Mouse (Mus musculus) cerebellum, adult 8-10 months (tissue): ENCODE results near the gene Fam189a1.

Experiments
- DNase-seq: peaks from one replicate; pipeline ENCODE4 v3.0.0; 2022

The Fam189a1 gene

GRCm38 (mm10) chr7:65104207-65105096 is 51.9 kb downstream of the Fam189a1 start:
- no peak for DNase-seq

GRCm38 (mm10) chr7:65101661-65102060 is 54.7 kb downstream of the Fam189a1 start:
- no peak for DNase-seq

- DNase-seq = no peak
These were observed 58.7 kb downstream of the Fam189a1 start for GRCm38 (mm10) chr7:65097708-65098107.

DNA sequence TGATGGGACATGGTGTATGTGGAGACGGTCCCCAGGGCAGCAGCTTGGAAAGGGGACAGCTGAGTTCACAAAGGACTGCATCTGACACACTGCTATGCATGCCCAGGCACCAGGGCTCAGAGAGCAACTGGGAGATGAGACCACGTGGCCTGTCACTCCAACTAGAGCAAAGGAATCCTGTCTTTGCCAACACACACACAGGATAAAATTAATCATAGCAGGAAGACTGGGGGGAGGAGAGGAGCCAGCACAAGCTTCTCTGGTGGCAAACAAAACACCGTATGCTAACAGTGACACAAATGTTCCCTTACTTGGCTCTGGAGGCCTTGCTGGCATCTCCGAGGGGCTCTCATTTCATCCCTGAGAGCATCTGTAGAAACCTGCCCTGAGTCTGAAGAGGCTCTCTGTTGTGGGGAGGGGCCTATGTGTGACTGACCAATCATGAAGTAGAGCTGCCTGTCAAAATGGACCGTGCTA is 60.7 kb downstream of the Fam189a1 start:
- peak; percentile 8 for DNase-seq

GRCm38 (mm10) chr7:65093314-65093713 is 63.1 kb downstream of the Fam189a1 start:
- DNase-seq = no peak

DNA sequence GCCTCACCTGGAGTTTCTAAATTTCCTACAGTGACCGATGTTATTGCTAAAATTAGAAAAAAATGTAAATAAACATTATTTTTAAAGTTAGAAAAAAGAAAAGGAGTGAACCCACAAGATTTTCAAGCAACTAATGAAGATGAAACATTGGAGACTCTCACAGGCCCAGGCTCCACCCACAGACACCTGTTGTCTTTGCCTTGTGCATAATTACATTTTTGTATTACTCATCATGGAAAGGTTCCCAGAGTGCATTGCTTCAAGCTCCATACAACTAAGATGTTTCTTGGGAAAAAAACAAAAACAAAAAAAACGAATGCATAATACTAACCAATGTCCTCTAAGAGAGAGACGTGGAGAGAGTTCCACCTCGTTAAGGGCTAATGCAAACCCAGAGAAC is 64.9 kb downstream of the Fam189a1 start:
- no peak for DNase-seq

DNA sequence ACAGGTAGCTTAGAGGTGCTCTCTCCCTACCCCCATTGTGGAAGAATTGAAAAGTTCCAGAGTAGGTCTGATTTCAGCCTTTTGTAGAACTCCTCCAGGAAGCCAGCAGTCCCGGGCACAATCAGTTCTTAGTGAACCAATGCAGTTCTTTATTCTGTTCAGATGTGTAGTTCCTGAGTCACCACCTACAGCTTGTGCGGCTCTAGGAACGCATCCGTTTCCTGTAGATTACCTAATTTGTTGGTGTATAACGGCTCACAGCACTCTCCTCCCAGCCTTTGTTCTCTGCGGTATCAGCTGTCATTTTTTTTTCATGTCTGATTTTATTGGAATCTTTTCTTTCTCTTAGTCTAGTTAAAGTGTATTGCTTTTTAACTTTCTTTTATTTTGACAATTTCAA is 70.4 kb downstream of the Fam189a1 start:
- DNase-seq = no peak

- DNase-seq = no peak
These were observed 73.6 kb downstream of the Fam189a1 start for GRCm38 (mm10) chr7:65082778-65083091.

- no peak for DNase-seq
These were observed 74.2 kb downstream of the Fam189a1 start for GRCm38 (mm10) chr7:65081979-65082777.

- DNase-seq = no peak
These were observed 80.2 kb downstream of the Fam189a1 start for GRCm38 (mm10) chr7:65076134-65076533.

DNA sequence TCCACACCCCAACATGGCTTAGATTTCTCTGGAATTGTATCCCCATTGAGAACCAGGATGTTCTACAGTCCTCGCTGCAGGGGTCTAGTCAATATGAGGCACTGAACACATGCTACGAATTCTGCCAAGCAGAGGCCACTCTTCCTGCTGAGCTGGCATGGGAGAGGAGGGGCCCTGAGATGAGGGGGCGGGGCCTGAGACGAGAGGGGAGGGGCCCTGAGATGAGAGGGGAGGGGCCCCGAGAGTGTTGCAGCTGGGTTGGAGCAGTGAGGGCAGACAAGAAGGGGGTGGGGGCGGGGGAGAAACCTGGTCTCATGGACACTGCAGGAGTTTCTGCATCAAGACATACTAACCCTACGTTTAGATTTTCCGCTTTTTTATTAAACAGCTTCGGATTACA is 82.2 kb downstream of the Fam189a1 start:
- DNase-seq = no peak

- peak; percentile 46 for DNase-seq
These were observed 82.8 kb downstream of the Fam189a1 start for GRCm38 (mm10) chr7:65073555-65073954.

- DNase-seq = no peak
These were observed 90.2 kb downstream of the Fam189a1 start for GRCm38 (mm10) chr7:65066211-65066610.

- no peak for DNase-seq
These were observed 90.9 kb downstream of the Fam189a1 start for GRCm38 (mm10) chr7:65065457-65065856.

GRCm38 (mm10) chr7:65064638-65065037 is 91.7 kb downstream of the Fam189a1 start:
- no peak for DNase-seq

- DNase-seq = no peak
These were observed 92.3 kb downstream of the Fam189a1 start for GRCm38 (mm10) chr7:65064096-65064495.

DNA sequence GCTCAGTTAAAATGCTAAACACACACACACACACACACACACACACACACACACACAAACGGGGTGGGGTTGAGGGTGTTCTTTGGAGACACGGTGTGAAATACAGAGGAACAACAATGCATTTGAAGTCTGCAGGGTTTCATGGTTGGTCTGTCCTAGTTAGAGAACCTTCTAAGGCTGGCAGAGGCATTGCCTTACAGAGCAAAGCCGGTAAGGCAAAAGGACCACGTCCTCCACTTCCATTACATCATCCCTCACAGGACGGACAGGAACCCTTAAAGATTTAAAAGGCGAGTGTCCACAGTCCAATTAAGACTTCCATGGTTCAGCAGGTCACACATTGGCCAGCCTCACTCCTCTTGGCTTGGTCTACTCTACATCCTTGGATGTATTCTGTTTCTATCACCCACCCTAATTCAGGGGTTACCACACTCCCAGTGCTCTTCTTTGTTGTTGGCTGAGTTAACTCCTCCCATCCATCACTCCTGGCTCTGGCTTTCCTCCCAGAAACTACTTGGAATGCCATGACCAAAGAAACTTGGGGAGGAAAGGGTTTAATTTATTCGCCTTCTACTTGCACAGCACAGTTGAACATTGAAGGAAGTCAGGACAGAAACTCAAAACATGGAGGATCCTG is 96.1 kb downstream of the Fam189a1 start:
- no peak for DNase-seq

- DNase-seq = no peak
These were observed 99.5 kb downstream of the Fam189a1 start for GRCm38 (mm10) chr7:65056864-65057263.

GRCm38 (mm10) chr7:65051986-65052385 is 104.4 kb downstream of the Fam189a1 start:
- no peak for DNase-seq

- DNase-seq = no peak
These were observed 107.0 kb downstream of the Fam189a1 start for GRCm38 (mm10) chr7:65049236-65049954.

- DNase-seq = no peak
These were observed 108.7 kb downstream of the Fam189a1 start for GRCm38 (mm10) chr7:65047700-65048099.

DNA sequence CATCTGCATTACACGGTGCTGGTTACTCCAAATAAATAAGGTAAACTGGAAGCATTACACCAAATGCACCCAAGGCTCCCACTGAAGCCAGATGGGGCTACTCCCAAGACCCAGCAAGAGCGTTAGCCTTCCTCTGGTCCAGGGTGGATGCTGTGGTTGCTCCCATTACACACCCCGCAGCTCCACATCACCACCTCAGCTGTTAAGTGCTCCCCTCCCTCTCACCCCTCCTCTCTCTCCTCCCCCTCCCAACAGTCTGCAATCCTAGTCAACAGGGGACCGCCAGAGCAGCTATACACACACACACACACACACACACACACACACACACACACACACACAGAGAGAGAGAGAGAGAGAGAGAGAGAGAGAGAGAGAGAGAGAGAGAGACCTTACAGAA is 109.7 kb downstream of the Fam189a1 start:
- DNase-seq = no peak

GRCm38 (mm10) chr7:65044280-65044679 is 112.1 kb downstream of the Fam189a1 start:
- DNase-seq = peak; percentile 59
